Mouse (Mus musculus) lung, postnatal 0 days (tissue): ENCODE results near the gene Ablim1. TPM values are rescaled to one million over a fixed set of nuclear protein-coding genes. Genes with fewer than 3 reads are reported as not detected.

Experiments used
- ATAC-seq: fragments of 200-750 bp; cut with Nextera tagmentation; 2 replicates; pipeline ENCODE4 v1.8.0; 2017; ENCODE audit warnings: moderate library complexity
- DNase-seq: peaks from one replicate; pipeline ENCODE4 v3.0.0-alpha.2; 2016; ENCODE audit warnings: low spot score
- H3K27ac ChIP-seq: fragments of 300-500 bp; sonication (generic); 2 replicates; pipeline ENCODE4 v1.5.1; 2014; ENCODE audit warnings: antibody characterized with exemption, mild to moderate bottlenecking, low read length, mixed read lengths
- H3K27me3 ChIP-seq: fragments of 300-500 bp; sonication (generic); replicated peaks from 2 replicates; pipeline ENCODE4 v1.6.1; 2014; ENCODE audit warnings: low read length, mixed read lengths; ENCODE audit not compliant: insufficient read depth
- H3K36me3 ChIP-seq: fragments of 300-500 bp; sonication (generic); 2 replicates; pipeline ENCODE4 v1.6.1; 2014; ENCODE audit warnings: low read length, mixed read lengths; ENCODE audit not compliant: insufficient read depth
- H3K4me1 ChIP-seq: fragments of 300-500 bp; sonication (generic); 2 replicates; pipeline ENCODE4 v1.6.1; 2014; ENCODE audit warnings: antibody characterized with exemption, low read depth, low read length, mixed read lengths; ENCODE audit not compliant: insufficient read depth
- H3K4me2 ChIP-seq: fragments of 300-500 bp; sonication (generic); replicated peaks from 2 replicates; pipeline ENCODE4 v1.6.1; 2014; ENCODE audit warnings: low read depth, mild to moderate bottlenecking, low read length, moderate library complexity, mixed read lengths
- H3K4me3 ChIP-seq: fragments of 300-500 bp; sonication (generic); 2 replicates; pipeline ENCODE4 v1.5.1; 2014; ENCODE audit warnings: low read depth, low read length
- H3K9ac ChIP-seq: fragments of 300-500 bp; sonication (generic); replicated peaks from 2 replicates; pipeline ENCODE4 v1.6.1; 2014; ENCODE audit warnings: low read depth, mild to moderate bottlenecking
- H3K9me3 ChIP-seq: fragments of 300-500 bp; sonication (generic); 2 replicates; pipeline ENCODE4 v1.6.1; 2016; ENCODE audit warnings: low read length, mixed read lengths
- CTCF ChIP-seq: IDR thresholded peaks from 2 replicates; pipeline ENCODE4 v1.5.1; 2016; ENCODE audit warnings: antibody characterized with exemption, mild to moderate bottlenecking
- EP300 ChIP-seq: IDR thresholded peaks from 2 replicates; pipeline ENCODE4 v1.6.1; 2016; ENCODE audit warnings: antibody characterized with exemption, mild to moderate bottlenecking, control low read depth
- WGBS: fragments of 180-500 bp; shearing (Covaris S2); extraction: QIAGEN DNeasy Blood & Tissue Kit; methylation state at CpG from one replicate; pipeline ENCODE4 v1.1.7; 2014; 5-methylcytosine and 5-hydroxymethylcytosine counted together
- polyA plus RNA-seq: library from polyadenylated mRNA; unstranded; fragments of >200 nt; fragmentation: Nextera tagmentation; extraction: Ambion mirVana; gene quantifications from 2 replicates; pipeline ENCODE4 v1.2.1, GENCODE M21; 2015

Ablim1 gene
- polyA plus RNA-seq, 1 experiment from 2014 or later, result 50.1 TPM

DNA sequence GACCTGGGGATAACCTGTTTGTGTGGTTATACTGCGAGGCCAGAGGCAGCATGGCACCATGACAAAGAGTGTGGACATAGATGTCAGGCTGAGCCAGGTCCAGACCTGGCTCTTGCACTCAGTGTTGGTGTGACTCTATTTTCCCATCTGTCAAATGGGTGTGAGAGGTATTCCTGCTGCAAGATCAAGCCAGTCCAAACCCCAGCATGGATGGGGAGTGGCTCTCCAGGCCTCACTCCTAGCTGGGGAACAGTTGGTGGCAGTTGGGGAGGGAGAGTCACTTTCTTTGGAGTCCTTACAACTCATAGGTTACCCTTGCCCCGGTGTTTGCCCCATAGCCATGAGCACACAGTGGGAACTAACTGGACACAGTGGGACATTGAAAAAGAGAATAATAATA lies 103.8 kb downstream of the Ablim1 start:
- 98% methylated on average over 2 of the region's 2 CpGs for WGBS

DNA sequence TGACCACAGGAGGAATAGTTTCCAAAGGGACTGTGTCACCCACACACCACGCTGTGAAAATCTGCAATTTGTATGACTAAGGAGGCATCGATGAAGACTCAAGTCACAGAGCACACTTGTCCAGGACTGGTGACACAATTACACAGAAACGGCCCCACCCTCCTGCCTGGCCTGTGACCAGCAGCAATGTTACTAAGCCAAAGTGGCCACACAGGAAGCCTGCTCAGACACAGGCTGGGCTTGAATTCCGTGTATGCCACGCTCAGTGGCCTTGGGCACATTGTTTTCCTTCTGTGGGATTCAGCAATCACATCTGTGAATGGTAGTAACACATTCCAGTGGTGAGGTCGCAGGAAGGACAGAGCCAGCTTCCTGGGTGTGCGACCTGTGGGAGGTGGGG lies 110.6 kb downstream of the Ablim1 start:
- H3K27ac ChIP-seq, result peak overlapping the region; percentile 16
- no peak overlapping the region for H3K4me3 ChIP-seq
- ATAC-seq, result peak; percentile 75
- no peak overlapping the region for H3K4me2 ChIP-seq
- TF ChIP-seq CTCF, result no peak
- peak; percentile 62 for TF ChIP-seq EP300
- DNase-seq, result peak; percentile 84
- H3K4me1 ChIP-seq, result peaks cover 41% of the 10 kb centered on the region; the same call in 1 of the 2 replicates
- H3K9me3 ChIP-seq, result no peaks in the 10 kb centered on the region
- WGBS, result 22% methylated on average over 7 of the region's 7 CpGs
- H3K9ac ChIP-seq, result no peak overlapping the region
- no peaks in the 10 kb centered on the region for H3K36me3 ChIP-seq
- no peaks in the 10 kb centered on the region for H3K27me3 ChIP-seq

More for the DNA sequence above, 103.8 kb downstream of the Ablim1 start:
- DNase-seq (no peak), ATAC-seq (no peak)
- peaks cover 9% of the 10 kb centered on the region; the same call in 1 of the 2 replicates for H3K4me1 ChIP-seq
- H3K27ac ChIP-seq, result peak overlapping the region; percentile 67
- no peak for TF ChIP-seq EP300
- TF ChIP-seq CTCF, result no peak
- H3K4me3 ChIP-seq, result no peak overlapping the region
- H3K9ac ChIP-seq, result no peak overlapping the region
- H3K9me3 ChIP-seq, result no peaks in the 10 kb centered on the region
- no peaks in the 10 kb centered on the region for H3K36me3 ChIP-seq
- H3K4me2 ChIP-seq, result no peak overlapping the region
- H3K27me3 ChIP-seq, result no peaks in the 10 kb centered on the region

DNA sequence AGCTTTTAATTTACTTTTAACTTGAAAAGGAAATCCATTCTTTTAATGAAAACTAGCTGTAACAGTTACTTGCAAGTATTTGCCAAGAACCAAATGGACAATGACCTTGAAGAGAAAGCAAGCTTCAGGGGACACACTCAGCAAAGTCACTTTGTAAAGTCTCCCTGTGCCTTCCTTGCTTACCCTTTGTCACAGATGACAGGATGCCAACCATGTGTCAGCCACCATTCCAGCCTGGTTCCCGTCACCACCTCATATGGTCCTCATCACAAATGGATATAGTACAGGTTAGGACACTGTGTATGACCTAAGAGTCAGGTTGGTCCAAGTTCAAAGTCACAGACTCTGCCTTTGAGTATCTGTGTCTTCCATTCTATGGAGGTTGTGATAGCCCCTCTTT lies 112.2 kb downstream of the Ablim1 start:
- ATAC-seq (no peak), DNase-seq (no peak)
- no peaks in the 10 kb centered on the region for H3K9me3 ChIP-seq
- no peak overlapping the region for H3K9ac ChIP-seq
- H3K27ac ChIP-seq, result no peak overlapping the region
- TF ChIP-seq EP300 (no peak), CTCF (no peak)
- no peak overlapping the region for H3K4me2 ChIP-seq
- H3K27me3 ChIP-seq, result no peaks in the 10 kb centered on the region
- peaks cover 55% of the 10 kb centered on the region for H3K4me1 ChIP-seq
- no peak overlapping the region for H3K4me3 ChIP-seq
- no peaks in the 10 kb centered on the region for H3K36me3 ChIP-seq
- 89% methylated on average over 1 of the region's 1 CpGs for WGBS

DNA sequence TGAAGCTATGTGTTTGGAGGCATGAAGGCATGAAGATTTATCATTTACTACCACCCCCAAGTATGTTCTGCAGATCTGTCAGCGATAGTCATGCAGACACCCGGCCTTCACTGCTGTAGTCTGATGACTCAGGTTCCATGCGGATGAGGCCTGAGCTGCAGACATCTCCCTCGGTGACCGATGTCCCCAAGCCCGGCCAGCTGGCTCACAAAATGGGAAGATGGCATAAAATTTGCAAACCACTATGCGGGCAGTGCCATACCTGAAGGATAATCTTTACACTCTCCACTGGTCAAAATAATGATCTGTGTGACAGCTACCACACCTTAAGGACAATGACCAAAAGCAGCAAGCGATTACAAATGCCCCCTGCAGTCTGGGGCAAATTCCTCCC lies 113.6 kb downstream of the Ablim1 start:
- H3K36me3 ChIP-seq, result no peaks in the 10 kb centered on the region
- no peak overlapping the region for H3K4me3 ChIP-seq
- no peaks in the 10 kb centered on the region for H3K9me3 ChIP-seq
- ATAC-seq (no peak), DNase-seq (no peak)
- no peak overlapping the region; the same call in 1 of the 2 replicates for H3K4me2 ChIP-seq
- H3K27me3 ChIP-seq, result no peaks in the 10 kb centered on the region
- TF ChIP-seq CTCF (no peak), EP300 (no peak)
- WGBS, result 64% methylated on average over 8 of the region's 8 CpGs
- H3K4me1 ChIP-seq, result peaks cover 51% of the 10 kb centered on the region
- peak overlapping the region; percentile 71 for H3K27ac ChIP-seq
- no peak overlapping the region for H3K9ac ChIP-seq

DNA sequence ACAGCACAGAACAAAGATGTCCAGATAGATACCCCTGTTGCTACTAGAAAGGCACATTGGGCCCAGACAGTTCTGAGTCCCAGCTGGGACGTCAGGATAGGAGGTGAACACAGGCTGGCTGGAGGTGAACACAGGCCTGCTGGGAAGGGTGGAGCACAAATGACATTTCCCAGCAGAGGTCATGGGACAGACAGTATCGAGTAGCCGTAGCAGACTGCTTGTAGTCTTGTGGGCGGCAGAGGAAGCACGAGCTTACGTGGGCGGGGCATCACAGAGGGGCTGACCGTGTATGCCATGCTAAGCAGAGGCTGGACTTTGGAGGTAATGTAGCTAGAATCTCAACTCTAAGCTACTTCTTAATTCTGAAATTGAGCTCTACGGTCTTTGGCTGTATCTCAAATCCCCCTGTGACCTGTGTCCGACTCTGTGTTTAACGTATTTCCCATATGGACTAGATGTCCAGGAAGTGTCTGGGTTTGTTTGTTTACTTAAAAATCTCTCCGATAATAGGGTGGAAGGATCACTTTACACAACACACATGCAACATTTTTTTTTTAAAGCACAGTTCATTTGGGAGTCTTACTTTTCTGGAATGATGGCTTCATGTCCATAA lies 114.1 kb downstream of the Ablim1 start:
- no peaks in the 10 kb centered on the region for H3K9me3 ChIP-seq
- H3K4me3 ChIP-seq, result no peak overlapping the region
- 33% methylated on average over 12 of the region's 12 CpGs for WGBS
- H3K4me1 ChIP-seq, result peaks cover 49% of the 10 kb centered on the region
- ATAC-seq (peak; percentile 30), DNase-seq (peak; percentile 72)
- TF ChIP-seq CTCF (no peak), EP300 (peak; percentile 87)
- no peak overlapping the region; the same call in 1 of the 2 replicates for H3K4me2 ChIP-seq
- H3K27ac ChIP-seq, result peak overlapping the region; percentile 71
- H3K27me3 ChIP-seq, result no peaks in the 10 kb centered on the region
- no peak overlapping the region for H3K9ac ChIP-seq
- no peaks in the 10 kb centered on the region for H3K36me3 ChIP-seq

DNA sequence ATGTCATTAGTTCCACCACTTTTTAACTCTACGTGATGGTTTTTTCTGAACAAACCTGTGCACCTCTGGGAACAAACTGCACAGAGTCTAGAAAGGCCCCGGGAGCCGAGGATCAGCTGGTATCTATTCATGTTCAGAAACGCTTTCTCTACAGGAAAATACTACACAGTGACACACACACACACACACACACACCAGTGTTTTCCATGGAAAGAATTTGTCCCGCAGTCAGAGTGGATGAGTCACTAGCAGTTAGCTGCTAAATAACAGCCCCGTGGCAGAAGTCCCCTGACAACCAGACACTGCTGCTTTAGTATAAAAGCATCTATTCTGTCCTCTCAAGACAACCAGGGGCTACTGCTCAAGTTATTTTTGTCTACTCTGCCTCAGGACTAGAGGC lies 115.4 kb downstream of the Ablim1 start:
- TF ChIP-seq CTCF (no peak), EP300 (peak; percentile 77)
- ATAC-seq (peak; percentile 12; the same call in 1 of the 2 replicates), DNase-seq (peak; percentile 87)
- no peak overlapping the region for H3K9ac ChIP-seq
- H3K4me1 ChIP-seq, result peaks cover 47% of the 10 kb centered on the region
- 22% methylated on average over 6 of the region's 6 CpGs for WGBS
- H3K9me3 ChIP-seq, result no peaks in the 10 kb centered on the region
- H3K36me3 ChIP-seq, result no peaks in the 10 kb centered on the region
- no peak overlapping the region for H3K4me3 ChIP-seq
- no peak overlapping the region for H3K4me2 ChIP-seq
- peak overlapping the region; percentile 71; the same call in 1 of the 2 replicates for H3K27ac ChIP-seq
- H3K27me3 ChIP-seq, result no peaks in the 10 kb centered on the region
